Mouse (Mus musculus) adrenal gland, postnatal 14 days (tissue): ENCODE measurements around the gene Naa35. TPM values are rescaled to one million over a fixed set of nuclear protein-coding genes. Genes with fewer than 3 reads are reported as not detected.

Experiments used
- DNase-seq: peaks from one replicate; pipeline ENCODE4 v3.0.0; 2021; ENCODE audit warnings: mixed read lengths
- total RNA-seq: library from RNA; stranded (reverse); gene quantifications from 2 replicates; pipeline ENCODE4 v1.2.3, GENCODE M21; 2021

The Naa35 gene
- total RNA-seq, 1 experiment from 2014 or later = 58.4 TPM

DNA sequence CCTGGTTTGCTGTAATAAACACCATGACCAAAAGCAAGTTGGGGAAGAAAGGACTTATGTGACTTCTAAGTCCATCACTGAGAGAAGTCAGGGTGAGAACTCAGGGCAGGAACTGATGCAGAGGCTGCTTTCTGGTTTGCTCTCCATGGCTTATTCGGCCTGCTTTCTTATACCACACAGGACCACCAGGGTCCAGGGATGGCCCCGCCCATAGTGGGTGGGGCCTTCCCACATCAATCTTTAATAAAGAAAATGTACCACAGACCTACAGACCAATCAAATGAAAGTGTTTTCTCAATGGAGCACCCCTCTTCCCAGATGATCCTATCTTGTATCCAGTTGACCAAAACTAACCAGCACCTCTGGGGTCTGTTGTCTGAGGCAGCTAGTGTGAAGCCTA, 86.5 kb downstream of the Naa35 start:
- DNase-seq = no peak

GRCm38 (mm10) chr13:59672248-59672647, 87.2 kb downstream of the Naa35 start:
- no peak for DNase-seq

DNA sequence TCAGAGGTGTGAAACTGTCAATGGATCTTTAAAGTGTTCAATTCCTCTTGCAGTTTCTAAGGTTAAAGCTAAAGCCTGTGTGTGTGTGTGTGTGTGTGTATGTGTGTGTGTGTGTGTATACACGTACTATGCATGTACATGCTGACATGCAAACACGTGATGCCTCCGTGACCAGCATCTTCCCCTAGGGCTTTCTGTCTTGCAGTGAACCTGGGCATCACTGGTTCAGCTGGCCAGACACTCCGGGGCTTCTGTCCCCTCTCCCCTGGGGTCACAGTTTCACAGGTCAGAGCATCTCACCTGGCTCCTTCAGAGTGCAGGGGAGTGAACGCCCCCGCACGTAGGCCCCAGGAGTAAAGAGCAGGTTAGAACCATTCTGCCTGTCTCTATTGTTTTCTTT, 88.5 kb downstream of the Naa35 start:
- DNase-seq = no peak

GRCm38 (mm10) chr13:59674215-59674614, 89.2 kb downstream of the Naa35 start:
- DNase-seq = no peak

GRCm38 (mm10) chr13:59674761-59675150, 89.7 kb downstream of the Naa35 start:
- DNase-seq = no peak

DNA sequence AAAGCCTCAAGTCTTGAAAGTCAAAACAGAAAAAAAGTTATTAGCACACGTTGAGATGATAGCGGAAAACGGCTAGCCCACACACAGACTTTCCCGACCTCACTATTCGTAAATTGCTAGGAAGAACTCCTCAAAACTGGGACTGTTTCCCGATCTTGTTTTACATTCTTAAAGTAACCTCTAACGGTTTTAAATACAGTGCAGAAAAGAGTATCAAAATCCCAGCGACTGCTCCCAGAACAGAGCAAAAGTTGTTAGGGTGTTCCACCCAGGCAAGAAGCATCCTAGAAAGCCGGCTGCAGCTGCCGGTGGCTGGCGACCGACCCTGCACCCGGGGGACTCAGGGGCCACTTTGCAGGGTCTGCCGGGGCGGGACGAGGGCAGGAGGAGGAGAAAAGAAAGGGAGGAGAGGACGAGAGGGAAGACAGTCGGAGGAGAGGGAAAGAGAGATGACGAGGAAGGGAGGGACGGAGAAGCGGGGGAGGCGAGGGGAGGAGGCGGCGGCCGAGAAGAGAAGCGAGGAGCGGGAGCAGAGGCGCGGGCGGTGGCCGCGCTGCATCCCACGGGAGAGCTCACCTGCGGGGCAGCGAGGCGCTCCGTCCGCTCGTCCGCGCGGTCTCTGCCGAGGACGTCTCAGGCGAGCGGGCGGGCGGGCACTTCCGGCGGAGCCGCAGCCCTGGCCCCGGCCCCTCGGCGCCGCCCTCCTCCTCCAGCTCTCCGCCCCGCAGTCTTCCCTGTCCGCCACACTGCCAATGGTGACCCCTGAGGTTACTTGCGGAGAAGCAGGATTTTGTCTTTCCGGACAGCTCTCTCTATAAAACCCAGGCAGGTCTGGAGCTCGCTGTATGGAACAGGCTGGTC, 90.3 kb downstream of the Naa35 start, which contains the start of gene Golm1:
TSS of gene Golm1 (minus strand) at position 661 of the 861 bp plus-strand sequence.
- DNase-seq = peak; percentile 80

DNA sequence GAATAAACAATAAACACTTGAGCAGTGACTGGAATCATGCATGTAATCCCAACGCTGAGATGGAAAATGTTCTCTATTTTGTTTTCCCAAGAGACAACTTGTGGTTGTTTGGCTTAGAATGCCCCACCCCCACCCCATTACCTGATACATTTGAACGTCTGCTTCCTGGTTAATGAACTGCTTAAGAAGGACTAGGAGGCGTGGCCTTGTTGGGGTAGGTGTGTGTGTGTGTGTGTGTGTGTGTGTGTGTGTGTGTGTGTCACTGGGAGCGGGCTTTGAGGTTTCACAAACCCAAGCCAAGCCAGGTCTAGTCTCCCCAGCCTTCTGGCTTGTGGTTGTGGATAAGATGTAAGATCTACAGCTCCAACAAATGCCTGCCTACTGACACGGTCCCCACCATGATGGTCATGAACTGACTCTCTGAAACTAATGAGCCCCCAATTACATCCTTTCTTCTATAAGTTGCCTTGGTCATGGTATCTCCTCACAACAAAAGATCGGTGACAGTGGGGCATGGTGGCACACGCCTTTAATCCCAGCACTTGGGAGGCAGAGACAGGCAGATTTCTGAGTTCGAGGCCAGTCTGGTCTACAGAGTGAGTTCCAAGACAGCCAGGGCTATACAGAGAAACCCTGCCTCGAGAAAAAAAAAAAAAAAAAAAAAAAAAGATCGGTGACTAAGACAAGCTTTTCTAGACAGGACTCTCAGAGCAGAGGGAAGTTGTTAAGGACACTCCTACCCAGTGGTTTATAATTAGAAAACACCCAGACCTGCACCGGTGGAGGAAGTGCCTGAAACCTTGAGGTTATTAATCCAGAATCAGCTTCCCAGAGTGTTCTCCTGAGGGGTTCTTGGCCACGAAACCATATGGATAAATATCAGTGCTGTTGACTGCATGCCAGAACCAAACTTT, 91.5 kb downstream of the Naa35 start:
- DNase-seq = no peak

GRCm38 (mm10) chr13:59679306-59679705, 94.2 kb downstream of the Naa35 start:
- DNase-seq = no peak

DNA sequence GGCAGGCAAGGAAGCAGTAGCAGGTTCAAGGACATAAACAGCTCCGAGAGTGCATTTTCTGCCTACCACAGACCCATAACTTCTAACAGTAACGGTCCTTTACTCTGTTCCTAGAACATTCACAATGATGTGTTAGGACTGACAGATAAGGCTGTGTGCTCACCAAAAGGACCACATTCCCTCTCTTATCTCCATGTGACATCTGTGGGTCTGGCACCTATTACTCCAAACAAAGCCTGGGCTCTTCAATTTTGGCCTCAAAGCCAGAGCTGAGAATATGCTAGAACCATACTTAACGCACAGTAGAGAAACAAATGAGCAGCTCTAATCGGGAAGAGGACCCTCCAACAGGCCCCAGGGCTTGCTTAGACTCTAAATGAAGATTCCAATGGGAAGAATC, 94.8 kb downstream of the Naa35 start:
- DNase-seq = no peak

GRCm38 (mm10) chr13:59682629-59683028, 97.6 kb downstream of the Naa35 start:
- no peak for DNase-seq

DNA sequence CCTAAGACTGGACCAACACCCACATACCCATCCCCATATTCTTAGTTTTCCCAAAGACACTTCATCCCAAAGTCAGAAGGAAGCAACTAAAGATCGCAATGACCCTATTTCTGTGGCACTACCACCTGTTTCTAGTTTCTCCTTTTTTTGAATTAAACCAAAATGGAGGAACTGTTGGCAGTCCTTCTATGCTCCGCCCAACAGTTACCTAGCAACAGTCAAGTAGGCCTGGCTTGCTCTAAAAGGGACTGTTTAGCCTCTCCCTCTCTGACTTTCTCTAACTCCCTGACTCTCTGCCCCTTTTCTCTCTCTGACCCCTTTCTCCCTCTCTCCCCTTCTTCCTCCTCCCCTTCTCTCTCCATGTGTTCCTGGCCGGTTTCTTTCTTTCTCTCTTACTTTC, 100.2 kb downstream of the Naa35 start:
- no peak for DNase-seq

Other genes with a start within 250 kb of the Naa35 start
- 29.6 and 32.2 TPM in 2 replicates for gene Agtpbp1, start within 50 bp of the Naa35 start, total RNA-seq
- gene Golm1, start 90.6 kb downstream of the Naa35 start, total RNA-seq = 10.7 and 13.7 TPM in 2 replicates
- not detected in 2 replicates for gene 4921517D22Rik, start 108.8 kb downstream of the Naa35 start, total RNA-seq
- gene Spata31d1a, start 125.1 kb downstream of the Naa35 start, total RNA-seq = not detected in 2 replicates
- not detected in 2 replicates for gene Spata31d1b, start 127.0 kb downstream of the Naa35 start, total RNA-seq
- not detected in 2 replicates for gene Spata31d1d, start 146.5 kb downstream of the Naa35 start, total RNA-seq
- gene 1700014D04Rik, start 161.5 kb downstream of the Naa35 start, total RNA-seq = not detected in 2 replicates
- gene Isca1, start 184.6 kb downstream of the Naa35 start, total RNA-seq = 136 and 140 TPM in 2 replicates
- gene Gm49354, start 197.0 kb downstream of the Naa35 start, total RNA-seq = not detected in 2 replicates
- gene Tut7, start 237.9 kb downstream of the Naa35 start, total RNA-seq = 67.8 and 79.4 TPM in 2 replicates